Mouse (Mus musculus): Measurements from ENCODE around the gene Aebp1.

The Aebp1 gene

GRCm38 (mm10) chr11:5897230-5897629 lies 35.5 kb downstream of the Aebp1 start:
- DNase-seq (ENCODE audit: low spot score), result no peak

DNA sequence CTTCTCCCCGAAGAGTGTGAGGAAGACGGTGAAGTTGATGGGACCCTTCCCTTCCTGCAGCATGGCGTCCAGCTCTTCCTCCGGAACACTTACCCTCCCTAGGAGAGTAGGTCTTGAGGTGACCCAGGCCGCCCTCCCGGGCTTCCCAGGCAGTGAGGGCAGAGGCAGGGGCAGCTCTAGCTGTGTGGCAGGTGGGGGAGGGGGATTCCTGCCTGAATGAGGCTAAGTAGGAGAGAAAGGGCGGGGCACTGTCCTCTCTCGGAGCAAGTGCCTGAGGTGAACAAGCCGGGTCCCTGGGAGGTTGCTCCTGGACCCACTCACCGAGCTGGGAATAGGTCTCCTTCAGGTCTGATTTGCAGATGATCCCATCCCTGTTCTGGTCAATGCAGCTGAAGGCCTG lies 36.1 kb downstream of the Aebp1 start:
- no peak for DNase-seq (ENCODE audit: low spot score)

DNA sequence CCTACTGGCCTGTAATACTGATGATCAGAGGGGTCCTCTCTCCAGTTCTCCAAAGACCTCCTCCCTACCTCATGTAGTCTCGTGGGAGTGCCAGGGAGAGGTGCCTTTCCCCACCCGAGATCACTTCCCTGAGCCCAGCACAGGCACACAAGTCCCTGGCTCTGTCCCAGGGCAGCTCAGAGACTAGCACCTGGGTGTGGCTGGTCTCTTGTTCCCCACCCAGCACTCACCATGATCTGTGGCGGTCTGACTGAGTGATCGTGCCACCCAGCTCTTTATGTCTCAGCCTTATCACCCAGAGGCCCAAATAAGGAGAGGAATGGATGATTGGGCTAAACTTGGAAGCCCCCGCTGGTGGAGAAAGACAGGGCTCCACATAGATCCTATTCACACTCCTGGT lies 36.8 kb downstream of the Aebp1 start, which contains the start of gene Myl7:
Gene Myl7 (minus strand): TSS at position 252 of the 400 bp plus-strand sequence.
- no peak for DNase-seq (ENCODE audit: low spot score)

DNA sequence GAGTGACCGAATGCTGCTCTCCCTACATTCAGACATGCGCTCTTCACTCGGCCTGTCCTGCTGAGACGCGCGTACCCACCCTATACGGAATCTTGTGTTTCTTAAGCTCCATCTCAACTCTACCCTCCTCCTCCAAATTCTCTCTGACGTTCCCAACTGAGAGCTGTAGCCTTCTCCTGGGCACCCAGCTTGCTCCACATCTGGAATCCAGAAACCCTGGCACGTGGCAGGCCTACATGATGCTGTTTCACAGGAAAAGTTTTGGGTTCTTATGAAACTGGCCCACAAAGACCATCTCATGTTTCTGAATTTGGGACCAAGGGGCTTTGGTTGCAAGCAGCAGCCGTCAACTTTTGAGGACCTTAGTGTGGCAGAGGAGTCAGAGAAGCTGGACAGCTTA lies 37.5 kb downstream of the Aebp1 start:
- no peak for DNase-seq (ENCODE audit: low spot score)

- DNase-seq (ENCODE audit: low spot score), result no peak
Observed at GRCm38 (mm10) chr11:5901320-5901719, 39.6 kb downstream of the Aebp1 start.

DNA sequence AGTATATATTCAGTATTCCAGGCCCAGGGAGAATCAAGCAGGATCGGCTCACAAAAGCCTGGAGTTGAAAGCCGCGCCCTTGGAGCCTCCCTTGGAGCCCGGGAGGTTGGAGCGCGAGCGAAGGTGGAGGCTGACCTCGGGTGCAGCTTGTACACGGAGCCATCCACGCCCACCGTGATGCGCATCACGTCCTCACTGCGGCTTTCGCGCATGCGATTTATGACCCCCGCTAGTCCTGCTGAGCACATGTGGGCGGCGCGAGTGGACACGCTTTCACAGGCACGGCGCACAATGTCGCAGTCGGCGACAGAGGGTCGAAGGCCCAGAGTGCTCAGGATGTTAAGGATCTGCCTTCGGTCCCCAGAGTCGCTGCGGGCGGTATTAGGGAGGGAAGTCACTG lies 40.2 kb downstream of the Aebp1 start:
- no peak for DNase-seq (ENCODE audit: low spot score)

- no peak for DNase-seq (ENCODE audit: low spot score)
Observed at GRCm38 (mm10) chr11:5902390-5902789, 40.6 kb downstream of the Aebp1 start.

DNA sequence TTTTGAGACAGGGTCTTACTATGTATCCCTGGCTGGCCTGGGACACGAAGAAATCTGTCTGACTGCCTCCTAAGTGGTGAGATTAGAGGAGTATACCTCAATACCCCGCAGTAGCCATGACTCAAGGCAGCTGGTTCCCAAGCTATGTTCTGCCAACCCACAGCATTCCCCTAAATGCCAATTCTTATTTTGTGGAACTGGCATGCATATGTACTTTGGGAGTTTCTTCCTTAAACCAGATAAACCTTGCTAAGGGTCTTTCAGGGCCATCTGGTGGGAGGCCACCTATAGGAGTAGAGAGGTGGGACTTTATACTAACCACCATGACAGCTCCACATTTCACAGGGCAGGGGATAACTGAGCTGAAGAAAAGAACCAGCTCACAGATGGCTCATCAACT lies 42.1 kb downstream of the Aebp1 start:
- DNase-seq (ENCODE audit: low spot score), result no peak

DNA sequence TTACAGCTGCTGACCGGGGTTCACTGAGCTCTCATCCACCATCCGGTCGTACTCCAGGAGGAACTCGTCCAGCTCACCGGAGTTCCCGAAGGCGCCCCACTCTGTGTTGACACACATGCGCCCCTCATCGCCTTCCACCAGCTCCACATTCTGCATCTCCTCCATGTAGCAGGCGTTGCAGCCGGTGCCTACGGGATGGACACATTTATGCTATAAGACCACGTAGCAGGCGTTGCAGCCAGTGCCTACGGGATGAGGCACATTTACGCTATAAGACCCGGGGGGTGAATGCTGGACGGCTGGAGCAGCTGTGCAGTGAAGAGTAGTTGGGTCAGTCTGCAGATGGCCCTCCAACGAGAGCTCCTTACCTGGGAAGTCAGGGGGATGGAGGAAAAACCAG lies 42.6 kb downstream of the Aebp1 start:
- no peak for DNase-seq (ENCODE audit: low spot score)

GRCm38 (mm10) chr11:5904871-5905270 lies 43.1 kb downstream of the Aebp1 start:
- DNase-seq (ENCODE audit: low spot score), result no peak

DNA sequence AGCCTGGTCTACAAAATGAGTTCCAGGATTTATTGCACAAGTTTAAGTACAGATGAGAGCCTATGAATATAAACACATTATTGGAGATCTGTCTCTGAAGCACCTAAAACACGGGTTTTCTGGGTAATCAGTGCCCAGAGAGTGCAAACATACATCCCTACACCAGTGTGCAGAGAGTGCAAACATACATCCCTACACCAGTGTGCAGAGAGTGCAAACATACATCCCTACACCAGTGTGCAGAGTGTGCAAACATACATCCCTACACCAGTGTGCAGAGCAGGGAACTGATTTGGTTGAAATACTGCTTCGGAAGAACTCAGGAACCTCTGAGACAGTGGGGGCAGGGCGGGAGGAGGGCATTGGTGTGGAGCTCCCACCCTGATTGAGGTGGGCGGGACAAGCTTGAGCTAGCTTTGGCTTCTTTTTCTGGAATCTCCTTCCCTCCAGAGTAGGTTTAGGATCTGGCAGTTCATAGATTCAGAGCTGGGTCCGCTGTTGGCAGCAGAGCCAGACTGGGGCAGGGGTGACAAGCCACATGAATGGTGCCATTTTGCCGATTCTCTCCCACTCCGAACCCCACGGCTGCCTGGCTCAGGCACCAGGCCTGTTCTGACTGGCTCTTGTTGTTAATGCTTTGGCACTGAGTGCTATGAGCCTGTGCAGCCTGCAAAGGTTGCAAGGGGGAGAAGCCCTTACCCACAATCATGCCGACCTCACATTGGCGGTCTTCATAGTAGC lies 44.2 kb downstream of the Aebp1 start:
- no peak for DNase-seq (ENCODE audit: low spot score)

GRCm38 (mm10) chr11:5907096-5907495 lies 45.3 kb downstream of the Aebp1 start:
- no peak for DNase-seq (ENCODE audit: low spot score)

DNA sequence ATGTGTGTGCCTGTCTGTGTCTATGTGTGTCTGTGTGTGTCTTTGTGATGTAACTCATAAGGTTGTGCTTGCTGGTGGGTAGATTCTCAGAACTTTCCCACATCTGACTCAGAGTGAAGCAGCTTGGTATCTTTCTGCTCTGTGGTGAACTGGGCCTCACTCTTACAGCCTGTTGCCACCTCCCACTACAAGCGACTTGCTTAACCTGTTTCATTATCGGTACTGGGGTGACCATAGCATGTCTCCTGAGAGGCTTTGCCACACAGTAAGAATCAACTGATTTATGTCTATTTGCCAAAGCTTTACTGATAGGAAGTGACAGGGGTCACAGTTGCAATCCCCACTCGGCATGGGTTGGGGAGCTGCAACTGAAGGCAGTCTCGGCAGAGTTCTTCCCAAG lies 46.9 kb downstream of the Aebp1 start:
- DNase-seq (ENCODE audit: low spot score), result no peak

DNA sequence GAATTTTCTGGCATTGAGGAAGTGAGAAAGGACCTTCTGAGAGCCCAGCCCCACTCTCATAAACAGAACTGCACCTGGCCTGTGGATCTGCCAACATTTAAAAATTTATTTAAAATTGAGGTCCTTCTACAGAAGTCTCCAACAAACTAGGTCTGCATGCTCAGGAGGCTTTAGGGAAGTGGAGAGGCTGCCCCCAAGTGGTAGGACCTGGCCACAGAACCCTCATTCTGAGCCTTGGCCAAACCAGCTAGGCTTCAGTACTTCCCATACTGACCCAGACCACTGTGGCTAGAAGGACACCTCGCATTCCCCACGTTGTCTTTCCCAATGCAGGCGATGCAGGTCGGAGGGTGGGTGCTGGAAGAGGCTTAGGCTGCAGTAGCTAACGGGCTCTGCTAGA lies 50.9 kb downstream of the Aebp1 start:
- no peak for DNase-seq (ENCODE audit: low spot score)

DNA sequence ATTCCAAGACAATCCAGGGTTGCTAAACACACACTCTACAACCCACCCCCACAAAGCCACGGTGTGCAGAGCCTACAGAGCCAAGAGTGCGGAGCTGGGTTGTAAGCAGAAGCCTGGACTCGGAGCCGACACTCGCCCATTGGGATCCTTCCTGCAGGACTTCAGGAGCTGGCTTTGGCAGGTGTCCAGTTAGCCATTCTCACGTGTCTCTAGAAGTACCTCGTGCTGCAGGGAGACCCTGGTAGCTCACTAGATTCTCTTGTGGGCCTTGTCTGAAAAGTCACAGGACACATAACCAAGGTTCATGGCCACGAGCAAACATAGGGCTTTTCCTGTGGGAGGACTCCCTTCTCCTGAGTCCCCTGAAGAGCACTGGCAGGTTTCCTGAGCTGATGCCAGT lies 51.5 kb downstream of the Aebp1 start:
- no peak for DNase-seq (ENCODE audit: low spot score)

DNA sequence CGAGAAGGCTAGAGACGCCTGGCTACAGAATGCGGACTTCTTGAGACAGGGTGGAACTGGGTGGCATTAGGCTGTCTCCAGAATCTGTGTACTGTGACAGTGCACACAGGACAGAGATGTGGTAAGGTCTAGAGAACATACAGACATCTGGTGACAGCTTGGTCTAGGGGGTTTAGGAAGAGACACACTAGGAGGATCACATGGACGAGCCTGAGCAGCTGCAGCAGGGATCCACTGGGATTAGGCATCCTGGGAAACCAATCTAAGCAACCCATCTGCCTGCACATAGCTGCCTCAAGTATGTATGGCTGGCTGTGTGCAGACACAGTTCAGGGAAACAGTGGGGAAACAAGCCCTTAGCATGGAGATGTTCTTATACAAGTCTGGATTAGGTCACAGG lies 52.2 kb downstream of the Aebp1 start:
- no peak for DNase-seq (ENCODE audit: low spot score)

DNA sequence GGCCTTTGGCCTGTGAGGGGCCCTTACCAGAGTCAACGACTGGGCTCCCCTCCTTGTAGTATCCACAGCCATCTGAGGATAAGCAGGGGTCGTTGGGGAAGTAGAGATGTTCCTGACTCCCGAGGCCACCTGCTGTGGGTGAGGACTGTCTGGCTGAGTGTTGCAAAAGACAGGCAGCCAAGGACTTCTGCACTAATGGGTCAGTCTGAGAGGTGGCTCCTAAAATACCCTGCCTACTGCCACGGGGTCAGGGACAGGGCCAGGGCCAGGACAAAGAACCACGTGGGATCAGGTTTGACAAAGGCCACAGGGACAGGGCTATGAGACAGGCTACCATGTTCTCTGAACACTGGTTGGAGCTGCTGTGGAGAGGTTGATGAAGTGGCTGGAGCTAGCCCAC lies 53.2 kb downstream of the Aebp1 start:
- no peak for DNase-seq (ENCODE audit: low spot score)

GRCm38 (mm10) chr11:5915429-5916177 lies 53.9 kb downstream of the Aebp1 start:
- no peak for DNase-seq (ENCODE audit: low spot score)

DNA sequence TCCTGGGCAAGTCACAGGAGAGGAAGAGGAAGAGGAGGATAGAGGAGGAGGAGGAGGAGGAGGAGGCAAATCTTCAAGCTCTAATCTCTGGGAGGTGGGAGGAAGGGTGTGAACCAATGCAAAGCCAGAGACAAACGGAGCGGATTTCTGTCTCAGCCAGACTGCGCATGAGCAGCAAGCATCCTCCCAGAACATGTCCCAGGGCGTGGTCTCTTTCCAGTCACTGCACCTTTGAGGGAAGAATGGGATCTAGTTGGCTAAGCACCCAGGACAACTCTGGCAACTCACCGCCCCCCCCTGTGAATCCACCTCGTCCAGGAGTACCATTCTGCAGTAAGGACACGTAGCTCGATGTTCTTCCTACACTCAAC lies 54.4 kb downstream of the Aebp1 start:
- DNase-seq (ENCODE audit: low spot score), result no peak

DNA sequence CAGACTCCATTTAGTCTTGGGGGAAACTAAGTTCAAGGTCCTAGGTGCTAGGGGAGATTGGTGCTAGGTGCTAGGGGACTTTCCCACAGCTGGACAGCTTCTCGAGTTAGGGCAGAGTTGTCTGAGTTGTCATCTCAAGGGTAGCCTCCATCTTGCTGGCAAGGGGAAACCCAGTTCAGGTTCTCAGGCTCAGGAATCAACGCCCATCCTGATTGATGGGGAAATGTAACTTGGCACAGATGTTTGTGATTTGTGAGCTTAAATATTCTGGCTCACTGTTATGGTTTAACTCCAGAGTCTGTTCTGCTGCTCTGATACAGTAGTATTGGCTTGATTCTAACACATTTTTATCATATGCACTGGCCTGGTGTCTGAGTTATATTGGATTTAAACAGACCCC lies 56.4 kb downstream of the Aebp1 start:
- no peak for DNase-seq (ENCODE audit: low spot score)

- no peak for DNase-seq (ENCODE audit: low spot score)
Observed at GRCm38 (mm10) chr11:5919606-5920005, 57.9 kb downstream of the Aebp1 start.

- DNase-seq (ENCODE audit: low spot score), result no peak
Observed at GRCm38 (mm10) chr11:5920323-5920960, 58.7 kb downstream of the Aebp1 start.

All from spleen, adult 12 weeks (tissue).